Mouse (Mus musculus): ENCODE results near the gene Asl.

DNA sequence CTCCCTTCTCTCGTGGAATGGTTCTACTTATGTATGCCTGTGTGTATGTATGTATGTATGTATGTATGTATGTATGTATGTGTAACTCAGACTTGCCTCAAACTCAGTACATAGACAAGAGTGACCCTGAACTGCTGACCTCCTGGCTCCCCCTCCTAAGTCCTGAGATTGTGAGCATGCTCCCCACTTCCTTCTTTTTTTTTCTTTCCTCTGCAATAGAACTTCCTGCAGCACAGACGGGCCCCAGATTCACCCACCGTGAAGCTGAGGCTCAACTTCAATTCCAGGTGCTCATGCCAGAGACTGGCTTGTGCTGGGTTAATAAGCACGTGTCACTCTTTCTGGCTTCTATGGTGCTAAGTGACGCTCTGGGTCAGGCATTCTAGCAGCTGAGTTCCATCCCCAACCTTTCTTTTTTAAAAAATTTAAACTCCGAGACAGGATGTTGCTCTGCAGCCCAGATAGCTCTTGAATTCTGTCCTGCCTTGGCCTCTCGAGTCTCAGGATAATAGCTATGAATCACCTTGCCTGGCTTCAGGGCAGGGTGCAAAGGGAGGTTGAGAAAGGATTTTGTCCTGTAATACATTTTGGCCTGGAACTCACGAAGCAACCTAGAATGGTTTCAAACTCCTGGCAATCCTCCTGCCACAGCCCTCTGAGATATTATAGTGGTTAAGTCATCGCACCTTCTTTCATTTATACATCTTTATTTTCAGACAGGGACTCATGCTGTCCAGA, 49.2 kb upstream of the Asl start:
- TF ChIP-seq CTCF (IDR thresholded peaks at IDR 0.05; ENCODE audit: borderline replicate concordance, insufficient read depth, low read length): no peak
- TF ChIP-seq POLR2A (IDR thresholded peaks at IDR 0.05; ENCODE audit: low read depth, low read length): no peak

Data from embryonic fibroblast, embryonic 13.5 days (primary cell).